In genomic region chr1:182955047-182955620, GRCm38 (mm10) we compare ENCODE assay signal across 8 mouse cellular contexts. TPM values are rescaled to one million over a fixed set of nuclear protein-coding genes. Genes with fewer than 3 reads are reported as not detected.
DNase-seq lines count a peak whose midpoint lies in the region; ATAC-seq and TF ChIP-seq lines count a peak whose summit lies in the region.

No protein-coding gene starts in this region.

- H3K9ac ChIP-seq in forebrain, embryonic 16.5 days (replicated peaks; ENCODE audit: low read depth, low read length): peak overlapping the region; percentile 51
- peak overlapping the region; percentile 73 for H3K9ac ChIP-seq in limb, embryonic 13.5 days
- peak overlapping the region; percentile 6; the same call in 1 of the 2 replicates for H3K9ac ChIP-seq in midbrain, embryonic 16.5 days (ENCODE audit: low read depth, low read length)

- no peaks in the 10 kb centered on the region for H3K9me3 ChIP-seq in forebrain, embryonic 16.5 days (ENCODE audit: control insufficient read depth, low read length)
- H3K9me3 ChIP-seq in limb, embryonic 13.5 days: no peaks in the 10 kb centered on the region
- H3K9me3 ChIP-seq in midbrain, embryonic 16.5 days (replicated peaks; ENCODE audit: control insufficient read depth, low read length, poor library complexity, severe bottlenecking): no peaks in the 10 kb centered on the region

- no peak for TF ChIP-seq POLR2A in kidney, adult 2 months (IDR thresholded peaks at IDR 0.05; ENCODE audit: low read depth, low read length)

- no peak overlapping the region for H3K27ac ChIP-seq in kidney, adult 2 months (ENCODE audit: insufficient read depth, low read depth, low read length)
- no peak overlapping the region for H3K27ac ChIP-seq in forebrain, embryonic 16.5 days (ENCODE audit: low read length)
- no peak overlapping the region for H3K27ac ChIP-seq in limb, embryonic 13.5 days
- H3K27ac ChIP-seq in midbrain, embryonic 16.5 days (ENCODE audit: low read length): no peak overlapping the region

- DNase-seq in kidney, adult 2 months: peak; percentile 24
- no peak for DNase-seq in kidney, adult 18-20 months
- no peak for DNase-seq in left cerebral cortex, adult 9 months (ENCODE audit: low spot score in 2 of 2)
- no peak for DNase-seq in spleen, postnatal 36 days (ENCODE audit: low spot score in 2 of 2)
- DNase-seq in layer of hippocampus, postnatal 25 days (ENCODE audit: extremely low spot score in 1 of 2, low spot score in 1 of 2): no peak

- peak overlapping the region; percentile 41 for H3K4me3 ChIP-seq in kidney, adult 2 months (ENCODE audit: insufficient read depth, low read depth, low read length)
- H3K4me3 ChIP-seq in forebrain, embryonic 16.5 days (replicated peaks; ENCODE audit: low read length): peak overlapping the region; percentile 39
- peak overlapping the region; percentile 54 for H3K4me3 ChIP-seq in limb, embryonic 13.5 days
- H3K4me3 ChIP-seq in midbrain, embryonic 16.5 days (ENCODE audit: low read depth, low read length): peak overlapping the region; percentile 19

- no peak for ATAC-seq in forebrain, embryonic 16.5 days
- no peak for ATAC-seq in limb, embryonic 13.5 days (ENCODE audit: low FRiP score, low read depth)
- ATAC-seq in midbrain, embryonic 16.5 days: no peak

- no peaks in the 10 kb centered on the region for H3K4me1 ChIP-seq in kidney, adult 2 months (ENCODE audit: control insufficient read depth, insufficient read depth, low read length)
- H3K4me1 ChIP-seq in forebrain, embryonic 16.5 days (replicated peaks; ENCODE audit: control insufficient read depth, insufficient read depth, low read length): peaks cover 24% of the 10 kb centered on the region
- H3K4me1 ChIP-seq in limb, embryonic 13.5 days: peaks cover 47% of the 10 kb centered on the region
- peaks cover 23% of the 10 kb centered on the region for H3K4me1 ChIP-seq in midbrain, embryonic 16.5 days (ENCODE audit: control insufficient read depth, insufficient read depth, low read length)

- no peaks in the 10 kb centered on the region for H3K27me3 ChIP-seq in kidney, adult 2 months (replicated peaks; ENCODE audit: control insufficient read depth, insufficient read depth, low read length)
- H3K27me3 ChIP-seq in forebrain, embryonic 16.5 days (replicated peaks; ENCODE audit: control insufficient read depth, insufficient read depth, low read length): peaks cover 2% of the 10 kb centered on the region; the same call in 1 of the 2 replicates
- H3K27me3 ChIP-seq in limb, embryonic 13.5 days: peaks cover 14% of the 10 kb centered on the region; the same call in 1 of the 2 replicates
- 0 out of 2 replicates have a peak, but pooled peaks cover 4% of the 10 kb centered on the region for H3K27me3 ChIP-seq in midbrain, embryonic 16.5 days (ENCODE audit: control insufficient read depth, insufficient read depth, low read depth, low read length)

- H3K4me2 ChIP-seq in forebrain, embryonic 16.5 days (ENCODE audit: low read length): peak overlapping the region; percentile 64
- H3K4me2 ChIP-seq in limb, embryonic 13.5 days (replicated peaks): peak overlapping the region; percentile 85
- H3K4me2 ChIP-seq in midbrain, embryonic 16.5 days (ENCODE audit: low read length): peak overlapping the region; percentile 49

- H3K36me3 ChIP-seq in kidney, adult 2 months (ENCODE audit: control insufficient read depth, insufficient read depth, low read length): no peaks in the 10 kb centered on the region
- no peaks in the 10 kb centered on the region for H3K36me3 ChIP-seq in forebrain, embryonic 16.5 days (ENCODE audit: control insufficient read depth, insufficient read depth)
- H3K36me3 ChIP-seq in limb, embryonic 13.5 days: no peaks in the 10 kb centered on the region
- H3K36me3 ChIP-seq in midbrain, embryonic 16.5 days (ENCODE audit: control insufficient read depth, insufficient read depth, low read length): no peaks in the 10 kb centered on the region

- TF ChIP-seq CTCF in kidney, adult 2 months (conservative IDR thresholded peaks at IDR 0.05; ENCODE audit: insufficient read depth, insufficient read length, low read depth, low read length): no peak

- 20% methylated on average over 15 of the region's 15 CpGs for WGBS in kidney, adult 2 months
- 27% methylated on average over 15 of the region's 15 CpGs for WGBS in forebrain, embryonic 16.5 days
- WGBS in limb, embryonic 13.5 days: 9% methylated on average over 15 of the region's 15 CpGs
- 22% methylated on average over 15 of the region's 15 CpGs for WGBS in midbrain, embryonic 16.5 days

RNA-seq across cellular contexts. Expression of gene Tlr5, which starts 0.5 kb away (rescaled TPM):
- 0.42 and 0.66 TPM in 2 replicates for polyA plus RNA-seq in kidney, adult 2 months (2012; rRNA removed)
- polyA plus RNA-seq in forebrain, embryonic 16.5 days (2015; fragmentation: Nextera tagmentation; extraction: Ambion mirVana): 0.09 TPM in 1 of 2 replicates, not detected in the other
- 1.1 and 1.7 TPM in 2 replicates for polyA plus RNA-seq in limb, embryonic 13.5 days (2015; fragmentation: Nextera tagmentation; extraction: Ambion mirVana)
- polyA plus RNA-seq in midbrain, embryonic 16.5 days (2015; fragmentation: Nextera tagmentation; extraction: Ambion mirVana): 0.06 and 0.20 TPM in 2 replicates
- under 1 TPM; 0.44 to 0.66 TPM for total RNA-seq in layer of hippocampus, postnatal 25 days (2021)

Comparison
In these comparisons a context has a peak if more than half of its experiments do, and no peak if none do; other contexts are left out.
1. H3K9ac ChIP-seq: peak in every context shown above with its lines; median percentile 73 in limb, embryonic 13.5 days; 51 in forebrain, embryonic 16.5 days; 6 in midbrain, embryonic 16.5 days.